Mouse (Mus musculus) neural tube, embryonic 12.5 days (tissue): Measurements from ENCODE around the gene Lipe. TPM values are rescaled to one million over a fixed set of nuclear protein-coding genes. Genes with fewer than 3 reads are reported as not detected.

Source experiments
- polyA plus RNA-seq: library from polyadenylated mRNA; unstranded; fragments of >200 nt; fragmentation: Nextera tagmentation; extraction: Ambion mirVana; gene quantifications from 2 replicates; pipeline ENCODE4 v1.2.1, GENCODE M21; 2016

Lipe gene
- polyA plus RNA-seq, 1 experiment from 2014 or later = 11.6 TPM

Other genes starting within 250 kb of the Lipe start
- 28.1 and 32.6 TPM in 2 replicates for gene Pou2f2, start 219.0 kb downstream of the Lipe start, polyA plus RNA-seq
- 15.5 and 17.7 TPM in 2 replicates for gene Dedd2, start 178.1 kb downstream of the Lipe start, polyA plus RNA-seq
- 2.1 and 2.9 TPM in 2 replicates for gene Zfp526, start 177.3 kb downstream of the Lipe start, polyA plus RNA-seq
- gene Gsk3a, start 160.9 kb downstream of the Lipe start, polyA plus RNA-seq = 19.1 and 20.3 TPM in 2 replicates
- gene Erf, start 147.9 kb downstream of the Lipe start, polyA plus RNA-seq = 11.9 and 13.1 TPM in 2 replicates
- gene Cic, start 131.0 kb downstream of the Lipe start, polyA plus RNA-seq = 44.2 and 45.0 TPM in 2 replicates
- gene Pafah1b3, start 100.7 kb downstream of the Lipe start, polyA plus RNA-seq = 400 and 431 TPM in 2 replicates
- gene Prr19, start 97.3 kb downstream of the Lipe start, polyA plus RNA-seq = 1.1 and 1.5 TPM in 2 replicates
- 26.0 and 28.3 TPM in 2 replicates for gene Tmem145, start 92.6 kb downstream of the Lipe start, polyA plus RNA-seq
- 19.1 and 19.6 TPM in 2 replicates for gene Megf8, start 81.5 kb downstream of the Lipe start, polyA plus RNA-seq
- gene Cnfn, start 29.0 kb downstream of the Lipe start, polyA plus RNA-seq = not detected in 2 replicates
- 0.37 and 0.53 TPM in 2 replicates for gene Cxcl17, start 14.2 kb upstream of the Lipe start, polyA plus RNA-seq
- gene Ceacam1, start 78.9 kb upstream of the Lipe start, polyA plus RNA-seq = 0.78 and 1.3 TPM in 2 replicates
- not detected in 2 replicates for gene Ceacam2, start 141.1 kb upstream of the Lipe start, polyA plus RNA-seq
- not detected in 2 replicates for gene Erich4, start 217.2 kb upstream of the Lipe start, polyA plus RNA-seq
- gene Dmac2, start 220.7 kb upstream of the Lipe start, polyA plus RNA-seq = 27.5 and 31.2 TPM in 2 replicates
- 1.8 and 2.7 TPM in 2 replicates for gene B3gnt8, start 227.9 kb upstream of the Lipe start, polyA plus RNA-seq